Mouse (Mus musculus): Measurements from ENCODE around the gene Pex6. TPM values are rescaled to one million over a fixed set of nuclear protein-coding genes. Genes with fewer than 3 reads are reported as not detected.

The Pex6 gene
- total and polyA plus RNA-seq, 3 experiments = 13.7 to 31.8 (median 26.5) TPM

- DNase-seq (ENCODE audit: extremely low read depth) = no peak
- peaks cover 0 to 16% of the 10 kb centered on the region in 2 experiments; a peak in 2 of 4 replicates for H3K4me1 ChIP-seq (ENCODE audit: control insufficient read depth in 1 of 2, insufficient read depth in 2 of 2)
- no peak overlapping the region for H3K4me3 ChIP-seq (replicated peaks in 1 of 3; ENCODE audit: low read depth in 2 of 3, low read length in 2 of 3, poor library complexity in 1 of 3)
- peaks cover 7% of the 10 kb centered on the region for H3K9me3 ChIP-seq (replicated peaks; ENCODE audit: low read length)
- dilution Hi-C loops (cut with MboI; ENCODE audit: extremely low pct_ligation_motif_present, extremely low pct_unique_long_range_greater_than_20kb, low sequenced_read_pairs) = no loop called here
- TF ChIP-seq ETS1 (conservative IDR thresholded peaks at IDR 0.05; ENCODE audit: low read depth, low read length) (no peak), USF2 (conservative IDR thresholded peaks at IDR 0.05; ENCODE audit: low read depth, low read length) (no peak), RAD21 (IDR thresholded peaks at IDR 0.05; ENCODE audit: low read depth, low read length) (no peak), CHD1 (IDR thresholded peaks at IDR 0.05; ENCODE audit: low read depth, low read length) (no peak), E2F4 (IDR thresholded peaks at IDR 0.05; ENCODE audit: insufficient replicate concordance, low read depth, low read length) (no peak), CHD2 (IDR thresholded peaks at IDR 0.05; ENCODE audit: low read length) (no peak), ELF1 (IDR thresholded peaks at IDR 0.05; ENCODE audit: low read depth, low read length) (no peak), NRF1 (IDR thresholded peaks at IDR 0.05; ENCODE audit: low read depth, low read length) (no peak), BHLHE40 (IDR thresholded peaks at IDR 0.05; ENCODE audit: low read depth, low read length) (no peak), PAX5 (IDR thresholded peaks at IDR 0.05; ENCODE audit: low read length) (no peak), MYC (IDR thresholded peaks at IDR 0.05; ENCODE audit: low read depth, low read length) (no peak), TBP (conservative IDR thresholded peaks at IDR 0.05; ENCODE audit: low read depth, low read length) (no peak), MAX (IDR thresholded peaks at IDR 0.05; ENCODE audit: low read length) (no peak), ZMIZ1 (IDR thresholded peaks at IDR 0.05; ENCODE audit: low read depth, low read length) (no peak), HCFC1 (IDR thresholded peaks at IDR 0.05; ENCODE audit: low read depth, low read length) (no peak), NELFE (IDR thresholded peaks at IDR 0.05; ENCODE audit: low read depth, low read length) (no peak), IRF4 (IDR thresholded peaks at IDR 0.05; ENCODE audit: low read depth, low read length) (no peak), MAZ (IDR thresholded peaks at IDR 0.05; ENCODE audit: low read depth, low read length) (no peak)
- H3K27me3 ChIP-seq (replicated peaks) = no peaks in the 10 kb centered on the region
- H3K4me2 ChIP-seq (ENCODE audit: insufficient read depth, low read depth, poor library complexity, severe bottlenecking) = no peak overlapping the region
- H3K36me3 ChIP-seq (replicated peaks in 1 of 2; ENCODE audit: control insufficient read depth in 1 of 2, insufficient read depth in 1 of 2, low read length in 1 of 2) = peaks cover 67 to 90% of the 10 kb centered on the region in 2 experiments
- H3K27ac ChIP-seq (ENCODE audit: insufficient read depth, low read depth) = no peak overlapping the region
- in situ Hi-C loops (cut with MboI; ENCODE audit: low pct_ligation_motif_present, low pct_unique_long_range_greater_than_20kb, low sequenced_read_pairs) = no loop called here
- H3K79me2 ChIP-seq (replicated peaks; ENCODE audit: control insufficient read depth, extremely low read depth, insufficient read depth, poor library complexity, severe bottlenecking) = peaks cover 8% of the 10 kb centered on the region
- no peak overlapping the region for H3K9ac ChIP-seq (ENCODE audit: insufficient read depth, low read depth)
Measured at GRCm38 (mm10) chr17:46667712-46668111, 43.6 kb upstream of the Pex6 start.

GRCm38 (mm10) chr17:46669911-46670310 is 41.4 kb upstream of the Pex6 start:
- H3K4me1 ChIP-seq (ENCODE audit: control insufficient read depth in 1 of 2, insufficient read depth in 2 of 2) = peaks cover 8 to 29% of the 10 kb centered on the region in 2 experiments
- DNase-seq (ENCODE audit: extremely low read depth) = no peak
- TF ChIP-seq E2F4 (IDR thresholded peaks at IDR 0.05; ENCODE audit: insufficient replicate concordance, low read depth, low read length) (no peak), POLR2A (IDR thresholded peaks at IDR 0.05; ENCODE audit: low read depth, low read length) (no peak), SIN3A (IDR thresholded peaks at IDR 0.05; ENCODE audit: low read length) (no peak), USF1 (IDR thresholded peaks at IDR 0.05; ENCODE audit: low read depth, low read length) (no peak), MAFK (IDR thresholded peaks at IDR 0.05; ENCODE audit: insufficient replicate concordance, low read length) (no peak), TCF12 (IDR thresholded peaks at IDR 0.05; ENCODE audit: low read depth, low read length) (no peak), ZC3H11A (IDR thresholded peaks at IDR 0.05; ENCODE audit: low read depth, low read length) (no peak), IRF4 (IDR thresholded peaks at IDR 0.05; ENCODE audit: low read depth, low read length) (no peak), ELF1 (IDR thresholded peaks at IDR 0.05; ENCODE audit: low read depth, low read length) (no peak), NELFE (IDR thresholded peaks at IDR 0.05; ENCODE audit: low read depth, low read length) (no peak), MYC (IDR thresholded peaks at IDR 0.05; ENCODE audit: low read depth, low read length) (no peak), GABPA (IDR thresholded peaks at IDR 0.05; ENCODE audit: insufficient replicate concordance, low read depth, low read length) (no peak)
- no peaks in the 10 kb centered on the region for H3K27me3 ChIP-seq (replicated peaks)
- peaks cover 54 to 78% of the 10 kb centered on the region in 2 experiments for H3K36me3 ChIP-seq (replicated peaks in 1 of 2; ENCODE audit: control insufficient read depth in 1 of 2, insufficient read depth in 1 of 2, low read length in 1 of 2)
- in situ Hi-C loops (cut with MboI; ENCODE audit: low pct_ligation_motif_present, low pct_unique_long_range_greater_than_20kb, low sequenced_read_pairs) (no loop called here), dilution Hi-C loops (cut with MboI; ENCODE audit: extremely low pct_ligation_motif_present, extremely low pct_unique_long_range_greater_than_20kb, low sequenced_read_pairs) (no loop called here)
- H3K9ac ChIP-seq (ENCODE audit: insufficient read depth, low read depth) = no peak overlapping the region
- H3K4me2 ChIP-seq (ENCODE audit: insufficient read depth, low read depth, poor library complexity, severe bottlenecking) = no peak overlapping the region
- peaks cover 20% of the 10 kb centered on the region for H3K79me2 ChIP-seq (replicated peaks; ENCODE audit: control insufficient read depth, extremely low read depth, insufficient read depth, poor library complexity, severe bottlenecking)
- peaks cover 7% of the 10 kb centered on the region for H3K9me3 ChIP-seq (replicated peaks; ENCODE audit: low read length)
- H3K4me3 ChIP-seq (replicated peaks in 1 of 3; ENCODE audit: low read depth in 2 of 3, low read length in 2 of 3, poor library complexity in 1 of 3) = no peak overlapping the region
- H3K27ac ChIP-seq (ENCODE audit: insufficient read depth, low read depth) = no peak overlapping the region

Measured in CH12.LX (cell line).